Mouse (Mus musculus) cortical plate, adult 2 months (tissue): ENCODE results near the gene App. TPM values are rescaled to one million over a fixed set of nuclear protein-coding genes. Genes with fewer than 3 reads are reported as not detected.

Experiments
- H3K27ac ChIP-seq: fragments of 200-500 bp; 2 replicates; pipeline ENCODE4 v1.5.1; 2012; ENCODE audit warnings: low read length, control low read depth, inconsistent platforms; ENCODE audit not compliant: insufficient read depth
- H3K4me1 ChIP-seq: fragments of 200-500 bp; 2 replicates; pipeline ENCODE4 v1.6.1; 2011; ENCODE audit warnings: low read length; ENCODE audit not compliant: control insufficient read depth, insufficient read depth
- H3K4me3 ChIP-seq: fragments of 200-500 bp; 2 replicates; pipeline ENCODE4 v1.5.1; 2011; ENCODE audit warnings: mild to moderate bottlenecking, low read length, control low read depth; ENCODE audit not compliant: insufficient read depth
- CTCF ChIP-seq: fragments of 200-500 bp; IDR thresholded peaks from 2 replicates; pipeline ENCODE4 v1.5.1; 2011; ENCODE audit warnings: mild to moderate bottlenecking, control low read depth, low read length; ENCODE audit not compliant: insufficient read depth; ENCODE audit errors: extremely low read depth
- POLR2A ChIP-seq: fragments of 200-500 bp; IDR thresholded peaks from 2 replicates; pipeline ENCODE4 v1.6.1; 2011; ENCODE audit warnings: mild to moderate bottlenecking, low read length, control low read depth; ENCODE audit not compliant: insufficient read depth; ENCODE audit errors: extremely low read depth
- polyA plus RNA-seq: library from polyadenylated mRNA; depleted of rRNA; stranded (reverse); fragments of >200 nt; gene quantifications from 2 replicates; pipeline ENCODE4 v1.2.3, GENCODE M21; 2012

App gene
- polyA plus RNA-seq, 1 experiment: 1,099 TPM

GRCm38 (mm10) chr16:85128693-85129657 lies 44.6 kb downstream of the App start:
- H3K4me1 ChIP-seq: peaks cover 18% of the 10 kb centered on the region
- TF ChIP-seq POLR2A: no peak
- no peak overlapping the region for H3K4me3 ChIP-seq
- H3K27ac ChIP-seq: no peak overlapping the region

GRCm38 (mm10) chr16:85128347-85128664 lies 45.3 kb downstream of the App start:
- Histone ChIP-seq H3K4me3 (no peak overlapping the region), H3K4me1 (peaks cover 16% of the 10 kb centered on the region), H3K27ac (no peak overlapping the region)
- TF ChIP-seq CTCF: no peak
- TF ChIP-seq POLR2A: no peak

DNA sequence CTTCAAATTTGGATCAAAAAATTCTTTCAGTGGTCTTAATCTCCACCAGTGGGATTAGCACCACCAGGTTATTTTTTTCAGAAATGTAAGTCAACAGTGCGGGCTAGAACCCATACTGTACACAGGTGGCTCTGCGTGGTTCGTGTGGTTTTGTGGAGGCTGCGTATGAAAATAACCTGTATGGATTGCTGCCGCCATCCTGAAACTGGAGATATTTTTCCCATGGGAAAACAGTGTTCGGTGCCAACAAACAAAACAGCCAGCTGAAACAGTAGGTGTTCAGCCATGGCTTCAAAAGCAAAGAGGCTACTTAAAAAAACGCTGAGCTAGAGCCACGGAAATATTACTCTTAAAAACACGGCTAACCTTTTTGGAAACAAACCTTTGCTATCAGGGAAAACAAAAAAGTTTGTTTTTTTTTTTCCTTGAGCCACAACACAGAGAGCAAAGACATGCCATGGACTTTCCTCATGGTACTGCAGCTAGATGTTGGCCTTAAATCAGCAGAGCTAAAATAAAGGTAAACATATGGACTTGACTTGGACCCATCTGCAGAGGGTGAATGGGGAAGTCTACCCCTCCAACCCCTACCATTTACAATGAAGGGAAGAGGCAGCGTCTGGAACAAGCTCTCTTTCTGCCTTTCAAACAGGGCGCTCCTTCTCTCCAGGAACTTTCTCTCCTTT lies 45.8 kb downstream of the App start:
- H3K27ac ChIP-seq: no peak overlapping the region
- TF ChIP-seq POLR2A (no peak), CTCF (no peak)
- no peak overlapping the region for H3K4me3 ChIP-seq
- H3K4me1 ChIP-seq: peaks cover 16% of the 10 kb centered on the region

- no peak for TF ChIP-seq CTCF
- no peak for TF ChIP-seq POLR2A
- no peak overlapping the region for H3K4me3 ChIP-seq
- H3K27ac ChIP-seq: no peak overlapping the region
- peaks cover 14% of the 10 kb centered on the region for H3K4me1 ChIP-seq
Measured at GRCm38 (mm10) chr16:85124649-85125048, 48.9 kb downstream of the App start.

DNA sequence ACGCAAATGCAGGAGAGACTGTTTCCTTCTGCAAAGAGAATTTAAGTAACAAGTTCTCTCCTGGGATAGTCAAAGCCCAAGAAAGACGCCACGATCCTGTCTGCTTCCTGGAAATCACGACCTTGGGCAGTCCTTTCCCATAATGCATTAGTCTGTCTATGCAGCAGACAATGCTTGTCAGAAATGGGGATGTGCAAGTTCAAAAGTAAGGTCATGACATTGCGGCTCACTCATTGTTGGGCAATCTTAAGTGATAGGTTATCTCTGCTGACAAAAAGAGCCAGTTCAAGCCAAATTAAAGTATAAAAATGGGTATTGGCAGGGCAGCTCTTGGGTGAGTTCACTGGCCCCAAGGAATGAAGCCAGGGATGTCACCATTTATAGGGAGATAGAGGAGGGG lies 51.6 kb downstream of the App start:
- no peak for TF ChIP-seq POLR2A
- Histone ChIP-seq H3K27ac (no peak overlapping the region), H3K4me3 (no peak overlapping the region), H3K4me1 (peaks cover 9% of the 10 kb centered on the region)

DNA sequence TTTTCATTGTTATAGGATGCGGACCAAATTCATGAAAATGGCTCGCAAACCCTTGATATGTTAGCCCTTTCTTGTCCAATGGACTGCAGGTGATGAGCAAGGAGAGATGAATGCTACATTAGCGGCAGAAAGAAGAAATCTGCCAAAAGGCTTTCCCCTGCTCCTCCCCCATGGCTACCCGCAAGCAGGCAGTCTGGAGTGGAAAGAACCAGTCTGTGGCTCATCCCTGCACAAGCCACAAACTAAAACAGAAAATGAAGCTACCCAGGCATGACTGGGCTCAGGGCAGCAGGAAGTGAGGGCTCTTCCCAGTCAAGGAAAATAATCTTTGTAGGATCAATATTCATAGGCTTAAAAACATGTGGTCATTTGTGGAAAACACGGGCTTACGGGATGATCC lies 54.6 kb downstream of the App start:
- peaks cover 3% of the 10 kb centered on the region for H3K4me1 ChIP-seq

DNA sequence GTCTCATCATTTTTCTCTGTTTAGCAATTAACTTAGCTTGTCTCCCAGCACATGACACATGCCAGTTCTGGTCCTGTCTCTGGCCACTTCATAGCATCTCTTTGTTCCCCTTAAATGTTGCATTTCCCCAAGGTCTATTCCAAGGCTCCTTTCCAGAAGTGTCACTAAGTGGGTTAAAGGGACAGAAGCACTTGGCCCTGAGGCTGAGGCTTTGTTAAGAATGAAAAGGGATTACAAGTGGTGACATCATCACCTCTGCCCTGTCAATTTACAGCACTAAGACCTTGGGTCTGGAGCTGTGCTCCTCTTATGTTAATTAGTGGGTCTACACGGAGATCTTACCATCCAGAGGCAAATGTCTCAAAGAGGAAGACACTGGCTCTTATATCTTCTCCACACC lies 56.0 kb downstream of the App start:
- no peak overlapping the region for H3K27ac ChIP-seq
- H3K4me1 ChIP-seq: peaks cover 6% of the 10 kb centered on the region
- TF ChIP-seq POLR2A (no peak), CTCF (no peak)
- no peak overlapping the region for H3K4me3 ChIP-seq

More for the DNA sequence above, 54.6 kb downstream of the App start:
- no peak overlapping the region for H3K4me3 ChIP-seq
- H3K27ac ChIP-seq: no peak overlapping the region
- no peak for TF ChIP-seq POLR2A
- no peak for TF ChIP-seq CTCF

DNA sequence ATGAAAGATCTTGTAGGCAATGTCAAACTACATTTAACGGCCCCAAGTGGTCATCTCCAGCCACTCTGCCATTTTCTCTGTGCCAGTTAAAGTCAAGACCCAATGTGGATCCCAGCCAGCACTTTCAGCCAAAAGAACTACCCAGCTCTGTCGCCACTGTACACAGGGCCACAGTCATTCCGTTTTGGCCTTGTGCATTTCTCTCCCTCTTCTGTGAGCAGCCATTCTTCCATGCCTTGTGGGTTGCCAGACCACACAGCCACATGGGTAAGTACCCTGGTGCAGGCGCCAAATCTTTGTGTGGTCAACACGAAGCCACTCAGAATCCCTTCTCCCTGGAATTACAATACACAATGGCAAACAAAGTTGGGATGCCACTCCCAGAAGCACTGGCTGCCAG lies 57.7 kb downstream of the App start:
- Histone ChIP-seq H3K4me1 (peaks cover 12% of the 10 kb centered on the region), H3K27ac (no peak overlapping the region), H3K4me3 (no peak overlapping the region)
- TF ChIP-seq CTCF (no peak), POLR2A (no peak)

GRCm38 (mm10) chr16:85114742-85115141 lies 58.8 kb downstream of the App start:
- H3K27ac ChIP-seq: no peak overlapping the region
- peaks cover 20% of the 10 kb centered on the region for H3K4me1 ChIP-seq
- TF ChIP-seq CTCF: no peak
- no peak for TF ChIP-seq POLR2A
- no peak overlapping the region for H3K4me3 ChIP-seq

DNA sequence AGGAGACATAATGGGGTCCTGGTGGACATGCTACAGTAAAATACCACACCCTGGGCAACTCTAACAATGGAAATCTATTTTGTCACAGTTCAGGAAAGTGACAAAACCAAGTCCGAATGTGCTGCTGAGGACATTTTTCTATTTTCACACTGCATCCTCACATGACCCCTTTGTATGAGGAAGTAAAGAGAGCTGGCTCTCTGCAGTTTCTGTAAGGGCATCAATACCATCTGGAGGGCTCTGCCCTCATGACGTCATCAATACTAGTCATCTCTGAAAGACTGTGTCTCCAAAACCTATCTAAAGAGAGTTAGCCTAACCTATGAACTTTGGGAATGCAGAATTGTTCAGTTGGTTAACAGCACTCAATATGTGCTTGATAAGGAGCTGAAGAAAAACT lies 59.6 kb downstream of the App start:
- Histone ChIP-seq H3K4me3 (no peak overlapping the region), H3K4me1 (peaks cover 20% of the 10 kb centered on the region), H3K27ac (no peak overlapping the region)
- TF ChIP-seq POLR2A: no peak
- TF ChIP-seq CTCF: no peak
